Mouse (Mus musculus) testis, adult 2 months (tissue): Measurements from ENCODE around the gene Agbl2. TPM values are rescaled to one million over a fixed set of nuclear protein-coding genes. Genes with fewer than 3 reads are reported as not detected.

Source experiments
- H3K27ac ChIP-seq: fragments of 200-500 bp; 2 replicates; pipeline ENCODE4 v1.5.1; 2012; ENCODE audit warnings: low read depth, low read length; ENCODE audit not compliant: control insufficient read depth, insufficient read depth
- H3K27me3 ChIP-seq: fragments of 200-500 bp; 2 replicates; pipeline ENCODE4 v1.6.1; 2012; ENCODE audit warnings: mild to moderate bottlenecking, low read length, moderate library complexity; ENCODE audit not compliant: control insufficient read depth, insufficient read depth
- H3K36me3 ChIP-seq: fragments of 200-500 bp; 2 replicates; pipeline ENCODE4 v1.6.1; 2012; ENCODE audit warnings: mild to moderate bottlenecking, low read length; ENCODE audit not compliant: control insufficient read depth, insufficient read depth
- H3K4me1 ChIP-seq: fragments of 200-500 bp; 2 replicates; pipeline ENCODE4 v1.6.1; 2012; ENCODE audit warnings: low read length; ENCODE audit not compliant: control insufficient read depth, insufficient read depth
- H3K4me3 ChIP-seq: fragments of 200-500 bp; 2 replicates; pipeline ENCODE4 v1.5.1; 2012; ENCODE audit warnings: low read depth, mild to moderate bottlenecking, low read length, moderate library complexity, mixed read lengths; ENCODE audit not compliant: control insufficient read depth
- CTCF ChIP-seq: fragments of 200-500 bp; IDR thresholded peaks from 2 replicates; pipeline ENCODE4 v1.5.1; 2012; ENCODE audit warnings: low read depth, mild to moderate bottlenecking, inconsistent platforms, low read length, moderate library complexity; ENCODE audit not compliant: control insufficient read depth, insufficient read depth, insufficient replicate concordance
- POLR2A ChIP-seq: fragments of 200-500 bp; IDR thresholded peaks from 2 replicates; pipeline ENCODE4 v1.6.1; 2012; ENCODE audit warnings: low read depth, mild to moderate bottlenecking, inconsistent platforms, low read length, moderate library complexity; ENCODE audit not compliant: control insufficient read depth
- polyA plus RNA-seq: library from polyadenylated mRNA; depleted of rRNA; stranded (reverse); fragments of >200 nt; gene quantifications from 2 replicates; pipeline ENCODE4 v1.2.3, GENCODE M21; 2012

Agbl2 gene
- polyA plus RNA-seq, 1 experiment = 76.0 TPM

- H3K27me3 ChIP-seq = no peaks in the 10 kb centered on the region
- H3K4me1 ChIP-seq = peaks cover 6% of the 10 kb centered on the region
- H3K27ac ChIP-seq = peak overlapping the region; percentile 88
- TF ChIP-seq POLR2A (no peak), CTCF (no peak)
- no peaks in the 10 kb centered on the region; the same call in 1 of the 2 replicates for H3K36me3 ChIP-seq
- peak overlapping the region; percentile 92 for H3K4me3 ChIP-seq
Measured at GRCm38 (mm10) chr2:90745740-90746537, 36.6 kb upstream of the Agbl2 start.

GRCm38 (mm10) chr2:90746538-90746865, 36.0 kb upstream of the Agbl2 start:
- TF ChIP-seq POLR2A = no peak
- TF ChIP-seq CTCF = no peak
- H3K4me3 ChIP-seq = peak overlapping the region; percentile 92
- H3K27ac ChIP-seq = no peak overlapping the region

GRCm38 (mm10) chr2:90747131-90747530, 35.4 kb upstream of the Agbl2 start:
- Histone ChIP-seq H3K4me3 (peak overlapping the region; percentile 37; the same call in 1 of the 2 replicates), H3K4me1 (peaks cover 6% of the 10 kb centered on the region), H3K36me3 (no peaks in the 10 kb centered on the region; the same call in 1 of the 2 replicates), H3K27ac (no peak overlapping the region), H3K27me3 (no peaks in the 10 kb centered on the region)
- TF ChIP-seq POLR2A (no peak), CTCF (no peak)

More at GRCm38 (mm10) chr2:90746538-90746865, 36.0 kb upstream of the Agbl2 start:
- Histone ChIP-seq H3K27me3 (no peaks in the 10 kb centered on the region), H3K4me1 (peaks cover 6% of the 10 kb centered on the region), H3K36me3 (no peaks in the 10 kb centered on the region; the same call in 1 of the 2 replicates)

GRCm38 (mm10) chr2:90749676-90750459, 32.7 kb upstream of the Agbl2 start:
- Histone ChIP-seq H3K4me3 (no peak overlapping the region), H3K27ac (no peak overlapping the region), H3K4me1 (peaks cover 6% of the 10 kb centered on the region), H3K36me3 (peaks cover 1% of the 10 kb centered on the region), H3K27me3 (no peaks in the 10 kb centered on the region)
- TF ChIP-seq POLR2A (no peak), CTCF (no peak)

- Histone ChIP-seq H3K4me1 (no peaks in the 10 kb centered on the region), H3K27ac (no peak overlapping the region), H3K4me3 (no peak overlapping the region), H3K27me3 (no peaks in the 10 kb centered on the region), H3K36me3 (peaks cover 1% of the 10 kb centered on the region)
- no peak for TF ChIP-seq POLR2A
- no peak for TF ChIP-seq CTCF
Measured at GRCm38 (mm10) chr2:90753565-90753964, 29.0 kb upstream of the Agbl2 start.

- Histone ChIP-seq H3K27ac (no peak overlapping the region), H3K4me1 (no peaks in the 10 kb centered on the region), H3K36me3 (peaks cover 1% of the 10 kb centered on the region), H3K27me3 (no peaks in the 10 kb centered on the region), H3K4me3 (no peak overlapping the region)
- TF ChIP-seq POLR2A (no peak), CTCF (no peak)
Measured at GRCm38 (mm10) chr2:90754188-90754587, 28.3 kb upstream of the Agbl2 start.

GRCm38 (mm10) chr2:90765123-90765522, 17.4 kb upstream of the Agbl2 start:
- Histone ChIP-seq H3K36me3 (peaks cover 2% of the 10 kb centered on the region; the same call in 1 of the 2 replicates), H3K4me1 (no peaks in the 10 kb centered on the region), H3K27me3 (no peaks in the 10 kb centered on the region), H3K27ac (no peak overlapping the region), H3K4me3 (no peak overlapping the region)
- TF ChIP-seq CTCF = no peak
- no peak for TF ChIP-seq POLR2A
